Mouse (Mus musculus): ENCODE data around the gene Copz1. TPM values are rescaled to one million over a fixed set of nuclear protein-coding genes. Genes with fewer than 3 reads are reported as not detected.
A peak's percentile ranks its signal among the peaks of the same experiment; 100 is the strongest.

Copz1 gene
- total RNA-seq, 2 experiments from 2014 or later = 97.0 to 100 TPM

DNA sequence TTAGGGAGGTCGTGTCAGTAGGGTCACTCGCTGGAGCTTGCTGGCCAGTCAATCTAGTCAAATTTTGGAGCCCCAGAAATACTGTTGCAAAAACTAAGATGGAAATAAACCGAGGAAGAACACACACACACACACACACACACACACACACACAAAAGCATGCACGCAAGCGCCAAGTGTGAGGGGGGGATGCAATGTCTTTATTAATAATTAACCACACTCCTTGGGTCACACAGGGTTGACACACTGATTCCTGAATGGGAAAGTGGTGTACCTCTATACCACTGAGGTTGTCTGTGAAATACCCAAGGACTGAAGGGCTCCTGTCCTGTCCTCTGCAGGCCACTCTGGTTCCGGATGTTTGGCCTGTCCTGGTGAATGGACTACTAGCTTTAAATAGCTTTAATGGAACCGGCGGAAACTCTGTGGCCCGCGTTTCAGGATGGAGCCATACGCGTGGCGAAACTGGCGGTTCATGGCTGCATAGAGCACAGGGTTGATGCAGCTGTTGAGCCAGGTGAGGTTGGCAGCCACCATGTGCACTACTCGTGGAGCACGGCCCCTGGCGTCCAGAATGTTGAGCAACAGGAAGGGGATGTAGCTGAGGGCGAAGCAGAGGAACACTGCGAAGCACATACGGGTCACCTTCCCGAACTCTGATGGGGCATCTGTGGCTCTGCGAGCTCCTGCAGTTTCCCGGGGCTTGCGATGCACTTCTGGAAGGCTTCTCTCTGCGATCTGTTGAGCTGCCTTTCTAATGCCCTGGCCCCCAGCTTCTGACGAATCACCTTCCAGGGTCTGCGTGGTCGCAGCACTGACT, 35.8 kb downstream of the Copz1 start:
- no peak for DNase-seq (ENCODE audit: low spot score in 2 of 2)

DNA sequence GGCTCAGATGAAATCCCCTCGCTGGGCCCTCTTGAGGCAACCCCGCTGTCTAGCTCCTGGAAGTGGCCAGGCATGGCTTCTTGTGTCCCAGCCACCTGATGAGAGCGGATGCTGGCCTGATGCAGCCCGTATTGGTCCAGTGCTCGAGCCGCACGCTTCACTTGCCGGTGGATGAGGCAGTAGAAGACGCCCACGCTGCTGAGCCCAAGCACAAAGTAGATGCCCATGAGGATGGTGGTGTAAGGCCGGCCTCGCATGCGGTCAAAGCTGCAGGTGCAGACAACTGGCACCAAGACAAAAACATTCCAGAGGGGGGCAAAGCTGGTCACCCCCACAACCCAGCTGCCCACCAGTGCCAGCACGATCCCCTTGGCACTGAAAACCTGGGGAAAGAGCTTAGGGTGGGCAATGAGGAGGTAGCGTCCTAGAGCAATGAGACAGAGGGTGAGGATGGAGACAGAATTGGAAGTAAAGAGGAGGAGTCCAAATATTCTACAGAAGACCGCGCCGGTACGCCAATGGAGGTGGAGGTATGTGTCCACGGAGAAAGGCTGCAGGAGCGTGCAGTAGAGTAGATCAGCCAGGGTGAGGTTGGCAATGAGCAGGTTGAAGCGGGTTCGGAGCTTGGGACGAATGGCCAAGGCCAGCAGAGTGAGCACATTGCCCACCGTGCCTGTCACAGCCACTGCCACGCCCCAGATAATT, 36.5 kb downstream of the Copz1 start:
- DNase-seq (ENCODE audit: low spot score in 2 of 2) = no peak

DNA sequence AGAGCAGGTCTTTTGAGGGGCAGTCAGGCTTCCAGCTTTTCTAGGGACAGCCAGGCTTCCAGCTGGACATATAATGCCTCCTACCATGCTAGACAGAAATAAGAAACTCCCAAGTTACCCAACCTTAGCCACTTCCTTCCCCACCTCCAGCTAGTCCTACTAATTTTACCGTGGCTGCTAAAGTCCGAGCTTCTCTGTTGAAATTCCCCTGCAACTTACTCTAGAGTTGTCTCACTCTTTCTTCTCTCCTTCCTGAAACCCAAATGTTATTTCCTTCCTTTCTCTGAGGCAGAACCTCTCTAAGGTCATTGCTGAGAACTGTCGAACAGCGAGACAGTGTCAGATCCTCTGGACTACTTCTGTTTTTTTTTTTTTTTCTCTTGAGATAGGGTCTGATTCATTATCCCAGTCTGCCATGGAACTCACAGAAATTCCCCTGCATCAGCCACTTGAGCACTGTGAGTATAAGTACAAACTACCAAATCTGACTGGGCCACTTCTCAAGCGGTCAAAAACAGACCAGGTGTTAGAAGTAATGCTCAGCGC, 37.9 kb downstream of the Copz1 start, which contains the start of gene Gpr84:
Gene Gpr84, minus strand, starts transcription at position 248 of the 546 bp plus-strand sequence.
- DNase-seq (ENCODE audit: low spot score in 2 of 2) = no peak

DNA sequence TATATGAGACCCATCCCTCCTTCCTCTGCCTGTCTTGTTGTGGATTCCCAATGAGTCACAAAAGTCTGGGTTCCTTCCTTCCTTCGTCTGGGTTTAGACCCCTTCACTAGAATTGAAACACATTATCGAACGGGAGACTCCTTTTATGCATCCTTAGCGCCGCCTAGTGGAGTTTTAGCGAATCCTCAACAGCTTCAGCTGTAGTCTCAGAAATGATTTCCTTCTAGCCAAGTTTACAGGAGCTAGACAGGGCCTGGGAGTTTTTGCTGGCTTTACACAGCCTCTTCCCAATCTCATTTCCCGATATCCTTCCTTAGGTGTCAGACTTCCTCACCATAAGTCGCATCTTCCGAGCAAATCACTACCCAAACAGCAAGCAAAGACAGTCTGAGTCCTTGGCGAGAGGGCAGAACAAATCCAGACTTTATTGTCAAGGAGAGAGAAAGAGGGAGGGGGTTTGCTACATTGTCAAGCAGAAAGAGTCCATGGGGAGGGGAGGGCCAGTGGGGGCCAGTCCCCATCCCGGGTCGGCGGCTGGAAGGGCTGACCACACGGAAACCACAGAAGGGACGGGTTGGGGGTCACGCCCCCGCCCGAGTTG, 41.1 kb downstream of the Copz1 start:
- DNase-seq (ENCODE audit: low spot score in 2 of 2) = peak in 1 of 2 experiments; percentile 82

DNA sequence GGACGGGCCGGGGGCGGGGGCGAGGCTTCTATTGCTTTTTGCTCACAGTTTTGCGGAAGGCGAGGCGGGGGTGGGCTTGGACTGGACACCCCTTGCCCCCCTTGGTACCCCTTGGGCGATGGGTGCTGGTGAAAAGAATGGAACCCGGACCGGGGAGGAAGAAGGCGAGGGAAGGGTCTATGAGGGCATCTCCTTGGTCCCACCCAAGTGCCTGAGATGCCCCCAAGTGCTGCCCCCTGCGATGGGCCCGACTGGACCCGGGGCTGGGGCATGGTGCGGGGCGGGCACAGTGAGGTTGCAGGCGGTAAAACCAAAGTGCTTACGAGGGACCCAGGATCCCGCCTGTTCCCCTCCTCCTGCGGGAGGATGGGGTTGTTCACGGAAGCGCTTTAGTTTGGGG, 41.7 kb downstream of the Copz1 start:
- no peak for DNase-seq (ENCODE audit: low spot score in 2 of 2)

DNA sequence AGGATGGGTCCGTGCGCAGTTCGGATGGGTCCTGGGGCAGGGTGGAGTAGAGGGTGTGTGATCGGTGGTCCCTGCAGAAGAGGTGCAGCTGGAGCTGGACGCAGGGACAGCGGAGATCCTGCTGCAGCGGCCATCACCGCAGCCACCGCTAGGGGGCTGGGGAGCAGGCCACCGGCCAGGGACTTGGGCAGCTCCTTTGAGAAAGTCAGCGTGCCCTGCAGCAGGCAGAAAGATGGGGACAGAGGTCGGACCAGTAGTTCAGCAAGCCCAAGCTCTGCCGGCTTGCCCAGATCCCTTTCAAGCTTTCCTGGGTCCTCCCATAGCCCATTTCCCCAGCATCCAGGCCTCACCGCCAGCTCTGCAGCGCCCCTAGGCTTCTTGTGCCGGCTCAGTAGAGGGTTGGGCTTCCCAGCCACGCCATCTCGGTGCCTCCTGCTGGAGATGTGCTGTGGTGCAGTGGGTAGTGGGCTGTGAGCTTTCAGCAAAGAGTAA, 42.5 kb downstream of the Copz1 start:
- no peak for DNase-seq (ENCODE audit: low spot score in 2 of 2)

DNA sequence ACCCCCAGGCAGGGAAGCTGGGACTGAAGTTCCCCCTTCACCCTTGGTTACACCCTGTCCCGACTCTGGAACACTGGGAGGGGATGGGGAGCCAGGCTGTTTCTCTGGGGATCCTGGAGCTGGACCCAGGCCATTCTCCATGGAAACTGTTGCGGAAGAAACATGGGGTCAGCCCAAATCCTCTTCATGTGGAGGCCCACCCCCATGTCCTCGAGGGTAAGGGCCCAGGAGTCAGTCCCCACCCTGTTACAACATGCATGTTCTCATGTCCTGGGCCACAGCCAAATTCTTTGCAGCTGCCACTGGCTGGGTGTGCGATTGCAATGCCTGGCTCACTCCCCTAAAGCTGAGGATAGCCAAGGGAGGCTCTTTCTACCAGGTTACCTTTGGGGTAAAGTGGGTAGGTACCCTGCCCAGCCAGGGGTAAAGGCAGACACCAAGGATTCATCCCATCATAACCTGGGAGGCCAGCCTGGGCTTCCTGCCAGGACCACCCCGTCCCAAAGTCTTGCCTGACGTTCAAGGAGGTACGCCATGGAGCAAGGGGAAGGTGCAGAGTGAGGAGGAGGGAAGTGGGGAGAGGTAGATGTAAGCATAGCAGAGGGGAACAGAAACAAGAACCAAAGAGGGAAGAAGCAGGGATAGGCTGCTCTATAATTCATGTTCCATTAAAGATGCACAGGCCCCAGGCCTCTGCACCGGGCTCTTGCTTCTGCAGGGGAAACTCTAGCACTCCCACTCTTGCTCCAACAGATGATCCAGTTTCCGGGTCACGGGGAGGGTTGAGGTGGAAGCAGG, 43.7 kb downstream of the Copz1 start:
- DNase-seq (ENCODE audit: low spot score in 2 of 2) = no peak

DNA sequence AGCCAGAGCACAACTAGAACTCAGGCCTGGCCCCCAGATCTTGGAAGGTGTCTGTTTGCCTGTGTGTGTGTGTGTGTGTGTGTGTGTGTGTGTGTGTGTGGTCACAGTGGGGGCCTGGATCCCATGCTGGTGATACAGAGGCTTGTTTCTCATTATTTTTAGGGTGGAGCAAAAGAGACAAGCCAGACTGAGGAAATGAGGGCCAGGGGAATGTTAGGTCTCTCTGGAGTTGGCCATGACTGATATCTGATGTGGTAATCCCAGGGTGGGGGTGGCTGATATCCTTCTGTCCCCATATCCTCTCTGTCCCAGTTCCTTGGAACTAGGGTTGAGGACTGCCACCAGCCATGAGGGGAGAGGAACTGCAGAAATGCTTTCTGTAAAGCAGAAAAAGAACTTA, 44.6 kb downstream of the Copz1 start:
- no peak for DNase-seq (ENCODE audit: low spot score in 2 of 2)

DNA sequence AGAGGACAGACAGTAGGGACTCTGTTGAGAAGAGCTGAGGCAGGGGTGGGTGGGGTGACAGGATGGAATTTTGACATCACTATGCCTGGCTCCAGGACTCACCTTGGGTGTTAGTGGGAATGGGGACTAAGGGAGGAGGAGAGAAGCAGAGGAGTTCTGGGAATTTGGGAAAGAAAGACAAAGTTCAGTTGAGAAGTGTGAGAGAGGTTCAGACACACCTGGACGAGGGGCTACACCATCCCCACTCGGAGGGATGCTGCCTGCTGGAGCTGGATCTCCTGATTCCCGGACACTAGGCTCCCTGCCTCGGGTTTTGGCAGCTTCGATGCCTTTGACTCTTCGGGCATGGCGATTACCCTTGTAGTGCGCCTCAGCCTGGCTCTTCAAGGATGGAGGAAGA, 45.2 kb downstream of the Copz1 start:
- no peak for DNase-seq (ENCODE audit: low spot score in 2 of 2)

DNA sequence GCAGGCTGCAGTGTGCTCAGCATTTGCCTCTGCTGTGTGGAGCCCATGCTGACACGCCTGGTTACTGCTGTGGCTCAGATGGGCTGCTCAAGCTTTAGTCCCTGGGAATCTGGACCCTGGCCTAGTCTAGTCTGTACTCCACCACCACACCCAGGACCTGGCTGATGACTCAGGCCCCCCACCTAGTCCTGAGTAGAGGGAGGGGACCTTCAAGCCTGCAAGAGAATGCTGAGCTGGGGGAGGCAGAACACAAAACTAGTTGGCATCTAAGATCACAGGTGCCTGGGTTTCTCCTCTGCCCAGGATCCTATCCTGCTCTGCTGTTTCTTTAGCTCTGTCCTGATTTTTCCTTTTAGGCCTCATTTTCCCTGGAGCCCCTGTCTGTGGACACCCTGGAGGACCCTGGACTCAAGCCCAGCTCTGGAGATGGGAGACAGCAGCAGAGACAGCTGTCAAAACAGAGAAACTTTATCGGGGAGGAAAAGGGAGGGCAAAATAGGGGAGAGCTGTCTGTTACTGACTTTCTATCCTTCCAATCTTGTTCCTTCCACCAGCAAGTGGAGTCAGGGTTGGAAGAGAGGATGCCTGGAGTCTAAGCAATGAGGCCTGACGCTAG, 45.8 kb downstream of the Copz1 start:
- no peak for DNase-seq (ENCODE audit: low spot score in 2 of 2)

DNA sequence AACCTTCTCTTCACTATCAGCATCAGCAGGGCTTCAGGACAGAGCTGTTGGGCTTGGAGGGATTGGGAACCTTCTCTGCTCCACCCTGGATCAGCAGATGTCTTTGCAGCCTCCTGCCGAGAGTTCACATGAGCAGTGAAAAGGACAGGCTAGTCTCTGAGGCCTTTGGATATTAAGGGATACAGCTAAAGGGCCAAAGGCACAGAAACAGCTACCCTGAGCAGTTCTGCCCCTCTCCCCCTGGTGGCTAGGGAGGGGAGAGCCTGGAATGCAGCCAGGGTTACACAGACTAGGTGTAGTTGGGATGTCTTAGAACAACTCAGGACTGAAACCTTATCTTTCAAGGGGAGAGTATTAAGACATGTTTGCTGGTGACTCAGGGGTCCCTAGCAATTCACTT, 48.6 kb downstream of the Copz1 start:
- DNase-seq (ENCODE audit: low spot score in 2 of 2) = no peak

DNA sequence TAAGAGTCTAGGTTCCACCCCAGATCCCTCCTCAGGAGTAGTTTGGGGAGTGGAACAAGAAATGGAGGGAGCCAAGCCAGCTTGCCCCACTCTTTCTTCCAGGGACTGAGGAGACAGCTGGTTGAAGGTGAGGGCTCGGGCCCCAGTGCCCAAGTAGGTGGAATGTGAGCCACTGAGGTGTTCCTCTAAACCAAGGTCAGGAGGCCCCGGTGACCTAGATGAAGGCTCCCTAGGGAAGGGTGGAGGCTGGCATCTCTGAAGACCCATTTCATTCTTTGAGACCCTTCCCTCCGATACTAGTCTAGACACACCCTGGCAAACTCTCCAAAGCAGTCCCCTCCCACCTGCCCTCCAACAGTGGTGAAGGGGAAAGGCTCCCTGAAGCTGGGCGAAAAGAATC, 49.9 kb downstream of the Copz1 start:
- no peak for DNase-seq (ENCODE audit: low spot score in 2 of 2)

DNA sequence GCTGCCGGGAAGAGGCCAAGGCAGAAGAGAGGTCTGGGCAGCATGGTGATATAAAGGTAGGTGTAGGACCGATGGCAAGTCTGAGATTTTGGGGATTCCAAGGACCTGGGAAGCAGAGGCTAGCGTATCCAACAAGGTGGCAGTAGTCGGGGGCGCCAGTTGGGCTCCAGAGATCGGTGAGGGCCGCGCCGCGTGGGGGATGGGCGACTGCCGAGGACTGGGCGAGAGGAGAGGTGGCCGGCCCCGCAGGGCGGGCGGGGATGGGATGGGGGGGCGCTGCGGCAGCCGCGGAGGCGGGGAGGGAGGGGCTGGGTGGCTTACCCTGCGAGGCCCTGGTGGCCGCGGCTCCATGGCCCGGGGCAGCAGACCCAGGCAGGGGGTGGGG, 50.5 kb downstream of the Copz1 start:
- DNase-seq (ENCODE audit: low spot score in 2 of 2) = no peak

DNA sequence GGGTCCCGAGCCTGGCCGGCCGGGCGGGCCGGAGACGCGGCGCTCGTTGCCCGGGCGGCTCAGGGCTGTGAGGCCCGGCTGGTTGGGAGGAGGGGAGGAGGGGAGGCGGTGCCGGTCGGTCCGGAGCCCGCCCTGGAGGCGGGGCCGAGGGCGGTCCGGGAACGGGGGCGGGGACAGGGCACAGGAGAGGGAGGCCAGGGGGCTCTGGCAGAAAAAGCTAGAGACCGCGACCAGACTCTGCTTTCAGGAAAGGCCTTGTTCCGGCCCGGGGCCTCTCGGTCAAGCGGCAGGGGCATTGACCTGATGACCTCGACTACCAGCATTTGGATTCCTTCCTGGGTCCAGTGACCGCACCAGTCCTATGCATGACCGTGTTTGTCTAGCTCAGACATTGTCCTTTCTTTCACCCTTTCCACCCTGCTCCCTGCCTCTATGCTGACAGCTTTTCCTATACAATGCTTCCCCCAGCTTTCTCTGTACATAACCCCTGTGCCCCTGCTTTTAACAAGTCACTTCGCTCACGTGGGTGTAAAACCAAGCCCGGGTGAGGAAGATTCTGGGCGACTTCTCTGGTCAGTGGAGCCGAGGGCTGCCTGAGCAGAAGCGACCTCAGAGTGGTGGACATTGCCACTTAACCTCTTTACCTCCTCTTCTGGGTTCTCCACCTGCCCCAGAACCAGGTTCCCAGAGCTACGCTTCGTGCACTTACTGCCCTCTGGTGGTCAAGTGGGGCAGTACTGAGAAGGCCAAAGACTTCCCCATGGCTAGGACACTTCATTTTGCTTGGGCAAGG, 51.1 kb downstream of the Copz1 start:
- peak; percentile 68 to 81 for DNase-seq (ENCODE audit: low spot score in 2 of 2)

DNA sequence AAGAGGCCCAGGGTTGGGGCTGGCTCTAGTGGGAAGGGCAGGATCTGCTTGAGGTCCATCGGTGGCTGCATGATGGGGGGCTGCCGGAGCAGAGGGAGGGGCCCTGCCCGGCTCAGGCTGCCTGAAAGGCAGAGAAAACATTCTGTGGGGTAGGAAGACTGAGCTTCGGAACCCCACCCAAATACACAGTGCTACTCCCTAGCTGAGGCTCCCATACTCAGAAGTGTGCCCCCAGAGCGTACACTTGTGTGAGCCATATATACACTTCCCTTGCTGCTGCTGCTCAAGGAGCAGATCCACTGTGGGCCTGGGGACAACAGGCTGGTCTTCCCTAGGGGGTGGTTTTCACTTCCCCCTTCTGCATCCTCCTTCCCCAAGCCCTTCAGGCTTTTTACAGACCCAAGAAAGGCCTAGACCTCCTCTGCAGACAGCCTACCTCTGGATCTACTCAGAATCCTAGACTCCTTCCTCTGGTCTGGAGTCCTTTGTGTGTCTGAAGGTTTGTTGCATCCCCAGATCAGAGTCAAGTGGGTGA, 60.6 kb downstream of the Copz1 start:
- DNase-seq (ENCODE audit: low spot score in 2 of 2) = no peak

DNA sequence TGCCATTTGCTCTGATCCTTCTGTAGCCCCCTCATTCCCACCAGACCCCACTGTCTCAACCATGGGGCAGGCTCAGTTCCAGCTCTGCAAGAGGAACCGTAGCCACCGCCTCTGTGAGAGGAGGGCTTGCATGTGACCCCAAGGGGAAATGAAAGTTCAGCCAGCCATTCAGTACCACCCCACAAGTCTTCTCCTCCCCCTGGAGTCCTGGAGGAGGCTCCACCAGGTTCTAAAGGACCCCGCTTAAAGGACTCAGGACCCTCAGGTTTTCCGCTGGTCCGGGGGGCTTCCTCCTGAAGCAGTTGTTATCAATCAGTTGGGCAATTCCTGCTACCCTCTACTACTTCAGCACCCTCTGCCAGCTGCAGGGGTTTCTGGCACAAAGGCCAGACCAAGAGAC, 61.2 kb downstream of the Copz1 start:
- DNase-seq (ENCODE audit: low spot score in 2 of 2) = no peak

DNA sequence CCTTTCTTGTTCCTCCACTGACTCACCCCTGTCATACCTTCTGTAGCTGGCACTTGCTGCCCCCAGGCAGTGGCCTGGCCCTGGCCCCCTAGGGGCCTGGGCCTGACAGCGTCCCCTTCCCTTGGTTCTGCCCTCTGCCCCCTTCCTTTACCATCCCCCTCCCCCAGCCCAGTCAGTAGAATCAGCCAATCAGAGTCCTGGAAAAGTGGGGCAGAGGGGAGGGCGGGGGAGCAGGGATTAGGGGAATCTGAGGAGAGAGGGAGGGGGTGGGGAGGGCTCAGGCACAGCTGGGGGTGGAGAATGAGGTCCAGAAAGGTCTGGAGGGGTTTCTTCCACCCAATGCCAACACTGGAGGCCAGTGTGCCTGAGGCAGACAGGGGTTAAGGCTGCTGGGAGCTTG, 61.7 kb downstream of the Copz1 start:
- DNase-seq (ENCODE audit: low spot score in 2 of 2) = no peak

DNA sequence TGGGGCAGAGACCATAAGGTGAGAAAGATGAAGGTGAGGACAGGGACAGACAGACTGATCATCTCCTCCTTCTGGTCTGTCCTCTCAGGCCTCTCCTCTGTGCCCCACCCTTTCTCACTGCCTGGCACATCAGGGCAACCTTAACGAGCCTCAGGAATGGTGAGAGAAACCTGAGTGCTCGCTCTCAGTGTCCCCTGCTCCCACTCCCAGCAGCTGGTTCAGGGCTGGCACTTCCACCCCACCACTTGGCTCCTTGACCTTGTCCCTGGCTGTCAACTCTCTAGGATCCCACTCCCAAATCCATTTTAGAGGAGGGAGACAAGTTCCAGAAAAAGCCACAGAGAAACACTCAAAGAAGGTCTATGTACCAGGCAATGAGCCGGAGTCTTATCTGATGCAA, 62.5 kb downstream of the Copz1 start:
- DNase-seq (ENCODE audit: low spot score in 2 of 2) = no peak

DNA sequence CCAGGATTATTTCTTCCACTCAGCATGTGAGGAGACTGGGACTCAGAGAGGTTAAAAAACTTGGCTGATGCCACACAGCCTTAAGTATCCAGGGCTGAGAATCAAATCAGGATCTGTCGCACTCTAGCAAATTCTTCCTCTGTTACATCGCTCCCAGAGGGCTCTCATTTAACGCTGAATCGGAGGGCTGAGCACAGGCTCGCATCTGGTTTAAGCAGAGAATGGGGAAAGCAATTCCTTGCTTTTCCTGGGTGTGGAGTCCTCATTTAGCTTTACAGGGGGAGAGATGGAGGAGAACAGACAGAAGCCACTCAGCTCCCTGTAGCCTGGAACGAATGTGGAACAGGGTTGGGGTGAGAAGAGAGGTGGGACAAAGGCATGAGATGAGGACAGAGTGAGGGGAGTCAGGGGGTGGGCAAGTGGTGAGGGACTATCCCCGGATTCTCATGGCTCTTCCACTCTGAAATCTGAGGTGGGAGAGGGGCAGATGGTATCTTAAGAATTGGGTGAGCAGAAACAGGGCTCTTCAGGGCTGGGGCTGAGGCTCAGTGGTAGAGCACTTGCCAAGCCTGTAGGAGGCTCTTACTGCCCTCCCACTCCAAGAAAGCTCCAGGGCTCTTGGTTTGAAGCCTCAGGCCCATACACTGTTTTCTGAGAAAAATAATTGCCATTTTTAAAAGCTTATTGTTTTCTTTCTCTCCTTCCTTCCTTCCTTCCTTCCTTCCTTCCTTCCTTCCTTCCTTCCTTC, 63.1 kb downstream of the Copz1 start:
- no peak for DNase-seq (ENCODE audit: low spot score in 2 of 2)
